Mouse (Mus musculus) midbrain, embryonic 14.5 days (tissue): ENCODE data around the gene Depdc7. TPM values are rescaled to one million over a fixed set of nuclear protein-coding genes. Genes with fewer than 3 reads are reported as not detected.

Experiments
- ATAC-seq: fragments of 200-750 bp; cut with Nextera tagmentation; 2 replicates; pipeline ENCODE4 v1.8.0; 2017; ENCODE audit warnings: moderate number of reproducible peaks, moderate library complexity; ENCODE audit not compliant: low FRiP score, low TSS enrichment
- DNase-seq: peaks from one replicate; pipeline ENCODE4 v3.0.0-alpha.2; 2015
- H3K27ac ChIP-seq: fragments of 300-500 bp; sonication (generic); replicated peaks from 2 replicates; pipeline ENCODE4 v1.5.1; 2014; ENCODE audit warnings: mild to moderate bottlenecking, low read depth, low read length, moderate library complexity
- H3K27me3 ChIP-seq: fragments of 300-500 bp; sonication (generic); 2 replicates; pipeline ENCODE4 v1.6.1; 2014; ENCODE audit warnings: low read length, control low read depth, mixed read lengths; ENCODE audit not compliant: control insufficient read depth, insufficient read depth
- H3K36me3 ChIP-seq: fragments of 300-500 bp; sonication (generic); 2 replicates; pipeline ENCODE4 v1.6.1; 2014; ENCODE audit warnings: low read length, control low read depth; ENCODE audit not compliant: control insufficient read depth, insufficient read depth
- H3K4me1 ChIP-seq: fragments of 300-500 bp; sonication (generic); 2 replicates; pipeline ENCODE4 v1.6.1; 2014; ENCODE audit warnings: mild to moderate bottlenecking, antibody characterized with exemption, low read length, control low read depth; ENCODE audit not compliant: control insufficient read depth, insufficient read depth
- H3K4me2 ChIP-seq: fragments of 300-500 bp; sonication (generic); 2 replicates; pipeline ENCODE4 v1.6.1; 2014; ENCODE audit warnings: mild to moderate bottlenecking, low read length, moderate library complexity
- H3K4me3 ChIP-seq: fragments of 300-500 bp; sonication (generic); replicated peaks from 2 replicates; pipeline ENCODE4 v1.5.1; 2014; ENCODE audit warnings: low read depth, low read length
- H3K9ac ChIP-seq: fragments of 300-500 bp; sonication (generic); replicated peaks from 2 replicates; pipeline ENCODE4 v1.6.1; 2014; ENCODE audit warnings: mild to moderate bottlenecking, low read length, moderate library complexity
- H3K9me3 ChIP-seq: fragments of 300-500 bp; sonication (generic); 2 replicates; pipeline ENCODE4 v1.6.1; 2016; ENCODE audit warnings: low read length, control low read depth, mixed read lengths; ENCODE audit not compliant: control insufficient read depth
- WGBS: fragments of 180-500 bp; shearing (Covaris S2); extraction: QIAGEN DNeasy Blood & Tissue Kit; methylation state at CpG from one replicate; pipeline ENCODE4 v1.1.7; 2014; 5-methylcytosine and 5-hydroxymethylcytosine counted together
- polyA plus RNA-seq: library from polyadenylated mRNA; unstranded; fragments of >200 nt; fragmentation: Nextera tagmentation; extraction: Ambion mirVana; gene quantifications from 2 replicates; pipeline ENCODE4 v1.2.1, GENCODE M21; 2014

The Depdc7 gene
- polyA plus RNA-seq, 1 experiment from 2014 or later: 1.1 TPM

DNA sequence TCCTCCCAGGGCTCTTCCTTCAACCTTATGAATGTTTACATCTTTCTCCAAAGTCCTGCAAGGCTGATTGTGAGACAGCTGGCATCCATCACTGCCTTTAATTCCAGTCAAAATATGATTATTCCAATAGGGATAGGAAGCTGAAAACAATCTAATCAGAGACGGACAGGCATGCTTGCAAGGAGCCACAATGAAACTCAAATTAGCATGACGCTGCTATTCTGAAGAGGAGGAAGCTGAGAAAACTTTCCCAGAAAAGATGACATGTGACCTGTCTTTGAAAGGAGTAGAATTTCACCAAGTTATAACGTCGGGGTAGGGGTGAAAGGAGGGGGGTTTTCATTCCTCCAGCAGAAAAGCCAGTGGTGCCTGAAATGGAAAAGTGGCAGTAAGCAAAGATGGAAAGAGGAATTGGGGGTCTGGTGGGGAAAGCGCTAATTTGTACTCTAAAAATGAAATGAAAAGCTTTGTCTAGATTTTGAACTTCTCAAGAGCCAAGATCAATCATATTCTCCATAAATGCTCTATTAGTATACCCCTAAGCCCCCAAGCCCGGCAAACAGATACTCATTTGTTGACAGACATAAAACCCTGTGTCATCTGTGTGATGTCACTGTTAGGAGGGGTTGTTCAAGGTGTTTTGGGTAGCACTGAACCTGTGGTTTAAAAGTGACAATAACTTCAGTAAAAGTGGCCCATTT, 31.9 kb downstream of the Depdc7 start:
- Histone ChIP-seq H3K27ac (peak overlapping the region; percentile 92), H3K9ac (peak overlapping the region; percentile 86; the same call in 1 of the 2 replicates), H3K9me3 (no peaks in the 10 kb centered on the region), H3K4me3 (peak overlapping the region; percentile 72), H3K4me1 (peaks cover 11% of the 10 kb centered on the region), H3K27me3 (no peaks in the 10 kb centered on the region), H3K4me2 (peak overlapping the region; percentile 70), H3K36me3 (peaks cover 6% of the 10 kb centered on the region)
- ATAC-seq (no peak), DNase-seq (peak; percentile 44)
- 11% methylated on average over 6 of the region's 6 CpGs for WGBS

DNA sequence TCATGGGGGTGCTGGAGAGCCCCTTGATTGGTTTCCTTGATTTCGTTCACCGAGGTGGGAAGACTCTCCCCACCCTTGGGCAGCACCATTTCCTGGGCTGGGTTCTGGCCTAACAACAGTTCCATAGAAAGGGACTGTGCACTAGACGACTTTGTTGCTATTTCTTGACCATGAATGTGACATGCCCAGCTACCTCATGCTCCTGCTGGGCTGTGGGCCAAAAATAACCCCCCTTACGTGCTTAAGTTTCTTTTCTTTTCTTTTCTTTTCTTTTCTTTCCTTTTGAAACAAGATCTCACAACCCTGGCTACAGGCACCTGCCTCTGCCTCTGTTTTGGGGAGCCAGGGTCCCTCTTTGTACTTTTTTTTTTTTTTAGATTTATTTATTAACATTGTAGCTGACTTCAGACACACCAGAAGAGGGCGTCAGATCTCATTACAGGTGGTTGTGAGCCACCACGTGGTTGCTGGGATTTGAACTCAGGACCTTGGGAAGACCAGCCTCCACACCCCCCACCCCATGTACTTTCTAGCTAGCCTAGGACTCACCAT, 32.8 kb downstream of the Depdc7 start:
- H3K27ac ChIP-seq: no peak overlapping the region
- ATAC-seq: no peak
- H3K9ac ChIP-seq: no peak overlapping the region
- 68% methylated on average over 6 of the region's 6 CpGs for WGBS
- H3K4me3 ChIP-seq: no peak overlapping the region
- H3K9me3 ChIP-seq: no peaks in the 10 kb centered on the region
- peaks cover 15% of the 10 kb centered on the region for H3K36me3 ChIP-seq
- H3K4me1 ChIP-seq: peaks cover 11% of the 10 kb centered on the region
- DNase-seq: no peak
- H3K27me3 ChIP-seq: no peaks in the 10 kb centered on the region
- 0 out of 2 replicates have a peak overlapping the region, but pooled peaks have one; percentile 70 for H3K4me2 ChIP-seq

DNA sequence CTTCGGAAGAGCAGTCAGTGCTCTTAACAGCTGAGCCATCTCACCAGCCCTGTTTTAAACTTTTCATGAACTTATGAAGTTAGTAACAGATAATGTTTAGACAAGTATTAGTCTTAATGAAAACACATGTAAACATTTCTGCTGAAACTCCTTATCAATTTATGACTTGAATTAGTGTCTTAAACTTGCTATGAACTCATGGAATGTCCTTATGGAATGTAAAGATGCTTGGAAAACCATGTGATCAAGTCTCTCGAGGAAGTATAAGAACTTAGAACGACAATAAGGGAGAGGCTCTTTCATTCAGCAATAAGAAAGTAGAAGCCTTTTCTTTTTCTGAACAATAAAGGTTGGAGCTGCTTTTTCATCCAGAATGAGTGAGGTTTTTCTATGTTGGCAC, 38.3 kb downstream of the Depdc7 start:
- DNase-seq (no peak), ATAC-seq (no peak)
- Histone ChIP-seq H3K9me3 (no peaks in the 10 kb centered on the region), H3K4me3 (no peak overlapping the region), H3K4me2 (no peak overlapping the region), H3K36me3 (peaks cover 34% of the 10 kb centered on the region), H3K9ac (no peak overlapping the region), H3K27me3 (no peaks in the 10 kb centered on the region), H3K4me1 (no peaks in the 10 kb centered on the region), H3K27ac (no peak overlapping the region)
- WGBS: 85% methylated on average over 3 of the region's 3 CpGs

DNA sequence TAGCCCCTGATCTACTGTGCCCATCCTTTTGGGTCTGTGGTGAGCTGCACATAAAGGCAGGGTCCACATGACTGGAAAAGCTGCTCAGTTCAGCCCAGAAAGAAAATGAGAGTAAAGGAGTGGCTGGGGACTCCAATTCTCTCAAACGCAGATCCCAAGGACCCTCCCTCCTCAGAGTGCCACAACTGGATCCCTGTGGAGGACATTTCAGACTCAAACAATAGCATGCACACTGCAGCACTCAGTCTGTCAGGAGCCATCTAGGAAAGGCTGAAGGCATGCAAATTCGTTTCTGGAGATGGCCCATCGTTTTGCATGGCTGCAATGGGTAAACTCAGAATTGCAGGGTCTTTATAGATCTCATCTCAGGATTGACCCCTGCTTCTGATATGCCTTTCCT, 39.5 kb downstream of the Depdc7 start:
- DNase-seq (no peak), ATAC-seq (no peak)
- Histone ChIP-seq H3K36me3 (peaks cover 44% of the 10 kb centered on the region), H3K4me1 (no peaks in the 10 kb centered on the region), H3K4me3 (no peak overlapping the region), H3K4me2 (no peak overlapping the region), H3K9me3 (no peaks in the 10 kb centered on the region), H3K9ac (no peak overlapping the region), H3K27ac (no peak overlapping the region), H3K27me3 (no peaks in the 10 kb centered on the region)
- 55% methylated on average over 3 of the region's 3 CpGs for WGBS

DNA sequence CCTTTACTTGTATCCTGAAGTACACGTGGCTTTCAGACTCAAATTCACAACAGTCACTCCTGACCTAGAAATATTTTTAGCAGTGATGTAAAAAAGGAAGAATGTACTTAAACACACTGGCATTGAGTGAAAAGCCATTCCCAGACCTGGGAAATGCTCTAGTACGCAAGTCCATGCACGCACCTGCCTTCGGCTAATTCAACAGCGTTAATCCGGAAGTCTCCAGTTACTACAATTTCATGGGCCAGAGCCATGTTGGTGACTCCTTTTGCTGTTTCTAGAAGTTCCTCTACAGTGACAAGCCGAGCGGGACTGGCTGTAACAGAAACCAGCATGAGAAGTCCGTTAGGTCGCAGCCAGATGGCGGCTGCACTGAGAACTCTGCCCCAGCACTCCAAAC, 43.0 kb downstream of the Depdc7 start:
- H3K27ac ChIP-seq: no peak overlapping the region
- H3K4me1 ChIP-seq: no peaks in the 10 kb centered on the region
- no peak overlapping the region for H3K4me2 ChIP-seq
- H3K36me3 ChIP-seq: peaks cover 35% of the 10 kb centered on the region
- 93% methylated on average over 11 of the region's 11 CpGs for WGBS
- H3K4me3 ChIP-seq: no peak overlapping the region
- DNase-seq (no peak), ATAC-seq (no peak)
- no peaks in the 10 kb centered on the region for H3K27me3 ChIP-seq
- H3K9ac ChIP-seq: no peak overlapping the region
- no peaks in the 10 kb centered on the region for H3K9me3 ChIP-seq

DNA sequence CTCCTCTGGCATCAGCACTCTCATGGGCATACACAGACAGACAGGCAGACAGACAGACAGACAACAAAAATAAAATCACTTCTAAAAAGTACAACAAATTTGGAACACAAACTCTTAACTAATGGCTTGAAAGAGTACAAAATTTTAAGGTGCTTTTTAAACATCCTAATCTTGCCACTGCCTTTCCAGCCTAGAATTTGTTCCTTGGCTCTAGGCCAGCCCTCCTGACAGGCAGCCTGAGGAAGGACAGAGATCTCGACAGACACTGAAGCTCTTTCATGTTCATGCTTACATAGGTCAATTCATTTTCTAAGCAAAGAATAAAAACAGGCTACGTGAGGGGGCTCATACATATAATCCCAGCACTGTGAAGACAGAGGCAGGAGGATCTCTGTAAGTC, 50.1 kb downstream of the Depdc7 start:
- ATAC-seq (no peak), DNase-seq (no peak)
- Histone ChIP-seq H3K4me2 (no peak overlapping the region), H3K27me3 (no peaks in the 10 kb centered on the region), H3K27ac (no peak overlapping the region), H3K9ac (no peak overlapping the region), H3K9me3 (no peaks in the 10 kb centered on the region), H3K4me3 (no peak overlapping the region), H3K4me1 (no peaks in the 10 kb centered on the region), H3K36me3 (peaks cover 10% of the 10 kb centered on the region)
- WGBS: 75% methylated on average over 2 of the region's 2 CpGs

DNA sequence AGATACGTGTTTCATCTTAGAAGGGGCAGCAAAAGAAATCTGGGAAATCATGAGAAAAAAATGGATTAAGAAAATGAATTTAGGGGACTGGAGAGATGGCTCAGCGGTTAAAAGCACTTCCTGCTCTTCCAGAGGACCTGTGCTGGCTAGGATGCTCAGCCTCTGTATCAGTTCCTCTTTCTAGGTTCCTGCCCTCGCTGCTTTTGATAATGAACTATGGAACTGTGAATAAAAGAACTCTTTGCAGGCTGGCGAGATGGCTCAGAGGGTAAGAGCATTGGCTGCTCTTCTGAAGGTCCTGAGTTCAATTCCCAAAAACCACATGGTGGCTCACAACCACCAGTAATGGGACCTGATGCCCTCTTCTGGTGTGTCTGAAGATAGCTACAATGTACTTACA, 52.0 kb downstream of the Depdc7 start:
- Histone ChIP-seq H3K27me3 (no peaks in the 10 kb centered on the region), H3K27ac (no peak overlapping the region), H3K4me3 (no peak overlapping the region), H3K4me2 (no peak overlapping the region), H3K9ac (no peak overlapping the region), H3K36me3 (0 out of 2 replicates have a peak, but pooled peaks cover 5% of the 10 kb centered on the region), H3K9me3 (no peaks in the 10 kb centered on the region), H3K4me1 (no peaks in the 10 kb centered on the region)
- DNase-seq (no peak), ATAC-seq (no peak)
- WGBS: 84% methylated on average over 4 of the region's 4 CpGs

DNA sequence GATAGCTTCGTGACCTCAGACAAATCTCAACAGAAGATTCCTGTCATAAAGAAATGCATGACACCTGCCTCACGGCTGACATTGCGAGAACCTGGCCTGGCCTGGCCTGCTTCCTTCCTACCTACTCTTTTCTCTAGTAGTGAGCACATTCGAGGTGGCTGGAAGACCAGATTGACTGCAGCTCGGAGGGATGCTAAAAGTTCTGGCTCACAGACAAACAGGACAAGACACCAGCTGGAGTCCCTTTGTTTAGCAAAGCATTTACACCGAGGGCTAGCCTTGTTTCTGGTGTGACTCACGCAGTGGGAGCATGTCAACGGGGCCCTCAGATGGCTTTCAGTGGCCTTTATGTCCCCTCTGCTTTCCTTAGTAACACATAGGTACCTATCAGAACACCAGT, 54.0 kb downstream of the Depdc7 start:
- Histone ChIP-seq H3K27ac (no peak overlapping the region), H3K4me3 (no peak overlapping the region), H3K4me2 (no peak overlapping the region), H3K27me3 (no peaks in the 10 kb centered on the region), H3K4me1 (no peaks in the 10 kb centered on the region), H3K9ac (no peak overlapping the region), H3K36me3 (peaks cover 18% of the 10 kb centered on the region), H3K9me3 (no peaks in the 10 kb centered on the region)
- WGBS: 77% methylated on average over 8 of the region's 8 CpGs
- DNase-seq (no peak), ATAC-seq (no peak)

DNA sequence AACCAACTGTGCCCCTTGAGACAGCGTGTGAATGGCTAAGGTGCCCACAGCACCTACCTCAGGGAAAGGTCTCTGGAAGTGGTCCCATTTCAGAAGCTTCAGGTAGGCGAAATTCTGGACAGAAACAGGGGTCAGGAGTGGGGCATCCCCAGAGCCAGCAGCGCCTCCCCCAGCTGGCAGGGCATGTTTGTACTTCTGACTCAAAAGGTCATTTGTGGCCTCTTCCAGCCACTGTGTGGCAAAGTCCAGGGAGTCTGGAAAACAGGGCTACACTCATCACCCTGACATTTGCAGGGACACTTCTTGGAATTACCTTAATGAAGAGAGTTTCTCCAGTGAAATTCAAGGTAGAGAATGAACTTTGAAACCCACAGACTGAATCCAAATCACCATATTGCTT, 54.4 kb downstream of the Depdc7 start:
- DNase-seq: no peak
- Histone ChIP-seq H3K4me2 (no peak overlapping the region), H3K9me3 (no peaks in the 10 kb centered on the region), H3K9ac (no peak overlapping the region), H3K27me3 (no peaks in the 10 kb centered on the region), H3K4me1 (no peaks in the 10 kb centered on the region), H3K27ac (no peak overlapping the region), H3K36me3 (peaks cover 22% of the 10 kb centered on the region), H3K4me3 (no peak overlapping the region)
- ATAC-seq: no peak
- WGBS: 80% methylated on average over 3 of the region's 3 CpGs
